ENCODE assay signal across 19 mouse cellular contexts in the genomic region with DNA sequence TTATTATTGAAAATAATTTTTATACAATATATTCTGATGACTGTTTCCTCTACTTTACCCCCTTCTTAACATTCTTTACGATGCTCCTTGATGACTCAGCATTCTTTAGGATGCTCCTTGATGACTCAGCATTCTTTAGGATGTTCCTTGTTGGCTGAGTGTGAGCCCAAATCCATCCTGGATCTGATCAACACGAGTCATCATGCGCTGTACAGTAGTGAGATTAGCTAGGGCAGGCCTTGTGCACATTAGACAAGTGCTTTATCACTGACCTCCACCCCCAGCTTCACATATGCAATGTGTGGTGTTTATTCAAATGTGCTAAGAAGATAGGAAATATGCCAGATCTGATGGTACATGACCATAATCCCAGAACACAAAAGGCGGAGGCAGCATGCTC. TPM values are rescaled to one million over a fixed set of nuclear protein-coding genes. Genes with fewer than 3 reads are reported as not detected.
DNase-seq lines count a peak whose midpoint lies in the region; ATAC-seq lines count a peak whose summit lies in the region.
"Had no signal": no experiment of that assay in that cellular context is flagged by ENCODE, and none has a peak within 500 bp of the region (broad histone marks: within the 10 kb centered on the region; RNA-seq: fewer than 3 reads in every experiment).

No protein-coding gene starts in this region.

- peak; percentile 81 for ATAC-seq in megakaryocyte progenitor cell, adult 5-6 weeks (replicated peaks; ENCODE audit: poor library complexity)
- ATAC-seq: hindbrain, embryonic 16.5 days had no signal

- peak; percentile 27 for DNase-seq in spleen, adult 12 weeks (ENCODE audit: low spot score)
- DNase-seq in spleen, postnatal 14 days (ENCODE audit: low spot score in 2 of 2) = no peak
- peak; percentile 40 for DNase-seq in NIH3T3 (ENCODE audit: low read depth)
- DNase-seq in liver = peak; percentile 73
- DNase-seq in gastrocnemius, postnatal 14 days = no peak
- DNase-seq in embryo, embryonic 11 days = no peak
- DNase-seq in kidney, postnatal 4 days = no peak
- DNase-seq: adrenal gland, postnatal 14 days; cerebellum, adult 8-10 months; heart, postnatal 36 days; kidney, adult 8-10 months; lung, embryonic 14.5 days; lung, postnatal 4 days; midbrain, embryonic 14.5 days had no signal

- intact Hi-C loops in gastrocnemius, postnatal 14 days (cut with DNase I; ENCODE audit: low total_unique reads) = no loop called here

RNA-seq across cellular contexts. Expression of gene Msmp, which starts 13.9 kb away (rescaled TPM):
- total RNA-seq in megakaryocyte progenitor cell, adult 5-6 weeks (2015) = not detected in 2 replicates
- not detected in 2 replicates for total RNA-seq in megakaryocyte progenitor cell, adult 5-6 weeks (2017)
- total RNA-seq in gastrocnemius, postnatal 14 days (2021) = under 1 TPM in 1 of 2 experiments, not detected in 1; 0.29 TPM
- total RNA-seq: gastrocnemius, postnatal 4 days; left cerebral cortex, adult 18-20 months; neutrophil, adult 5-6 weeks had no signal

RNA-seq across cellular contexts. Expression of gene Gba2, which starts 19.5 kb away (rescaled TPM):
- 4.8 and 9.3 TPM in 2 replicates for total RNA-seq in megakaryocyte progenitor cell, adult 5-6 weeks (2015)
- total RNA-seq in megakaryocyte progenitor cell, adult 5-6 weeks (2017) = 7.2 and 8.1 TPM in 2 replicates
- 1 to 10 TPM; 5.1 to 6.2 TPM for total RNA-seq in gastrocnemius, postnatal 14 days (2021)

RNA-seq across cellular contexts. Expression of gene Rgp1, which starts 19.7 kb away (rescaled TPM):
- 20.6 and 23.3 TPM in 2 replicates for total RNA-seq in megakaryocyte progenitor cell, adult 5-6 weeks (2015)
- 8.7 and 14.5 TPM in 2 replicates for total RNA-seq in megakaryocyte progenitor cell, adult 5-6 weeks (2017)
- 10 to 100 TPM; 21.9 to 22.3 TPM for total RNA-seq in gastrocnemius, postnatal 14 days (2021)

RNA-seq across cellular contexts. Expression of gene Npr2, which starts 33.5 kb away (rescaled TPM):
- total RNA-seq in megakaryocyte progenitor cell, adult 5-6 weeks (2015) = 0.30 and 1.4 TPM in 2 replicates
- total RNA-seq in megakaryocyte progenitor cell, adult 5-6 weeks (2017) = 0.21 and 1.3 TPM in 2 replicates
- 10 to 100 TPM; 29.5 to 31.4 TPM for total RNA-seq in gastrocnemius, postnatal 14 days (2021)

RNA-seq across cellular contexts. Expression of gene Tln1, which starts 35.7 kb away (rescaled TPM):
- total RNA-seq in megakaryocyte progenitor cell, adult 5-6 weeks (2015) = 125 and 138 TPM in 2 replicates
- total RNA-seq in megakaryocyte progenitor cell, adult 5-6 weeks (2017) = 167 and 253 TPM in 2 replicates
- total RNA-seq in gastrocnemius, postnatal 14 days (2021) = 10 to 100 TPM; 67.6 to 77.4 TPM

Comparison
In these comparisons a context has a peak if more than half of its experiments do, and no peak if none do; other contexts are left out.
1. DNase-seq: peak in spleen, adult 12 weeks (single experiment), NIH3T3 (single experiment) and liver (single experiment); none in spleen, postnatal 14 days (0 of 2), gastrocnemius, postnatal 14 days (single experiment), embryo, embryonic 11 days (single experiment) and kidney, postnatal 4 days (0 of 2).